Mouse (Mus musculus) myocyte (in vitro differentiated cells): ENCODE data around the gene Gm6370. TPM values are rescaled to one million over a fixed set of nuclear protein-coding genes. Genes with fewer than 3 reads are reported as not detected.
"Not testable (repeated sequence)": the region's sequence is repeated elsewhere in the genome, so short reads cannot be mapped to it uniquely, and the experiment has no call there.

Experiments
- H3K27me3 ChIP-seq: one replicate; pipeline ENCODE4 v1.6.1; 2011; ENCODE audit not compliant: control insufficient read depth, insufficient read depth, insufficient read length
- H3K36me3 ChIP-seq: one replicate; pipeline ENCODE4 v1.6.1; 2011; ENCODE audit not compliant: control insufficient read depth, insufficient read depth
- H3K4me2 ChIP-seq: one replicate; pipeline ENCODE4 v1.6.1; 2011; ENCODE audit warnings: low read depth, control low read depth
- H3K4me3 ChIP-seq: one replicate; pipeline ENCODE4 v1.5.1; 2011; ENCODE audit warnings: mild to moderate bottlenecking, control low read depth, moderate library complexity
- H3K79me2 ChIP-seq: one replicate; pipeline ENCODE4 v1.6.1; 2011; ENCODE audit not compliant: control insufficient read depth, insufficient read depth
- H3ac ChIP-seq: one replicate; pipeline ENCODE4 v1.6.1; 2011; ENCODE audit not compliant: control insufficient read depth, insufficient read length
- CEBPB ChIP-seq: IDR thresholded peaks from 2 replicates; pipeline ENCODE4 v1.6.1; 2011; ENCODE audit warnings: mild to moderate bottlenecking, moderate library complexity; ENCODE audit not compliant: poor library complexity, insufficient read depth, severe bottlenecking
- E2F4 ChIP-seq: IDR thresholded peaks from one replicate; pipeline ENCODE4 v1.6.1; 2011; ENCODE audit warnings: mild to moderate bottlenecking, control low read depth, moderate library complexity; ENCODE audit not compliant: insufficient read depth
- MAX ChIP-seq: IDR thresholded peaks from one replicate; pipeline ENCODE4 v1.6.1; 2011; ENCODE audit warnings: low read depth, mild to moderate bottlenecking, control low read depth
- MYOD1 ChIP-seq, 3 experiments: IDR thresholded peaks; one replicate each; pipeline ENCODE4 v1.6.1; 2011; ENCODE audit warnings: control low read depth in 2 of 3, low read depth in 2 of 3, mild to moderate bottlenecking in 2 of 3, moderate library complexity in 1 of 3; ENCODE audit not compliant: insufficient read length in 2 of 3, control insufficient read depth in 1 of 3
- MYOG ChIP-seq, 3 experiments: IDR thresholded peaks; one replicate each; pipeline ENCODE4 v1.6.1; 2011; ENCODE audit warnings: control low read depth in 2 of 3, low read depth in 2 of 3, mild to moderate bottlenecking in 2 of 3; ENCODE audit not compliant: insufficient read length in 2 of 3, control insufficient read depth in 1 of 3, insufficient read depth in 1 of 3
- POLR2A ChIP-seq: IDR thresholded peaks from one replicate; pipeline ENCODE4 v1.6.1; 2011; ENCODE audit warnings: low read depth, mild to moderate bottlenecking, control low read depth, moderate library complexity; ENCODE audit not compliant: insufficient read length
- POLR2AphosphoS2 ChIP-seq: IDR thresholded peaks from one replicate; pipeline ENCODE4 v1.6.1; 2011; ENCODE audit warnings: low read depth, control low read depth; ENCODE audit not compliant: insufficient read length
- REST ChIP-seq: IDR thresholded peaks from one replicate; pipeline ENCODE4 v1.6.1; 2011; ENCODE audit warnings: mild to moderate bottlenecking, control low read depth, moderate library complexity; ENCODE audit not compliant: insufficient read depth, insufficient read length
- SRF ChIP-seq: IDR thresholded peaks from one replicate; pipeline ENCODE4 v1.6.1; 2011; ENCODE audit warnings: low read depth; ENCODE audit not compliant: control insufficient read depth, insufficient read length
- TCF12 ChIP-seq: IDR thresholded peaks from one replicate; pipeline ENCODE4 v1.6.1; 2011; ENCODE audit warnings: mild to moderate bottlenecking, control low read depth; ENCODE audit not compliant: poor library complexity, insufficient read depth, severe bottlenecking
- TCF3 ChIP-seq: IDR thresholded peaks from one replicate; pipeline ENCODE4 v1.6.1; 2011; ENCODE audit warnings: low read depth, control low read depth; ENCODE audit not compliant: insufficient read length
- USF1 ChIP-seq: IDR thresholded peaks from one replicate; pipeline ENCODE4 v1.6.1; 2011; ENCODE audit warnings: low read depth, mild to moderate bottlenecking, control low read depth, moderate library complexity
- polyA plus RNA-seq: library from polyadenylated mRNA; unstranded; fragments of >200 nt; fragmentation: generic; extraction: Trizol; gene quantifications from one replicate; pipeline ENCODE4 v1.2.1, GENCODE M21; 2012; ENCODE audit warnings: missing spikeins

The Gm6370 gene
- polyA plus RNA-seq, result not detected

DNA sequence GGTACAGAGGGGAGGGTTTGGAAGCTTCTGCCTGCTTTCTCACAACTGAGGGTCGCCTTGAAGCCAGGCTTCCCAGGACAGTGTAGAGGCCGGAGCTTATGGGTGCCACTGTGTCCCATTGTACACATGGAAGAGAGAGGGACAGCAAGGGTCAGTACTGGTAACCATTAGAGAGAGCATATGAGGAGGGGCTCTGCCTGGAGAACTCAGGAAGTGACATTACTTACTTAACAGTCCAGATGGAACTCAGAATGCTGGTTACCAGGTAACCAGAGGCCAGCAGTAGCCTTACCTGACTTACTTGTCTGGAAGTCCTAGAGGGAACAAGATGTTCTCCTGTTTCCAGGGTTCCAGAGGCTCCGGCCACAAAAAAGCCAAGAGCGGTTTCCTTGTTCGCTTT is at the start of gene Gm6370:
Gm6370 (plus strand) TSS at position 301 of the 400 bp plus-strand sequence.
- not testable (repeated sequence) for H3K4me3 ChIP-seq, H3K27me3 ChIP-seq, H3ac ChIP-seq, H3K4me2 ChIP-seq, H3K79me2 ChIP-seq, H3K36me3 ChIP-seq

DNA sequence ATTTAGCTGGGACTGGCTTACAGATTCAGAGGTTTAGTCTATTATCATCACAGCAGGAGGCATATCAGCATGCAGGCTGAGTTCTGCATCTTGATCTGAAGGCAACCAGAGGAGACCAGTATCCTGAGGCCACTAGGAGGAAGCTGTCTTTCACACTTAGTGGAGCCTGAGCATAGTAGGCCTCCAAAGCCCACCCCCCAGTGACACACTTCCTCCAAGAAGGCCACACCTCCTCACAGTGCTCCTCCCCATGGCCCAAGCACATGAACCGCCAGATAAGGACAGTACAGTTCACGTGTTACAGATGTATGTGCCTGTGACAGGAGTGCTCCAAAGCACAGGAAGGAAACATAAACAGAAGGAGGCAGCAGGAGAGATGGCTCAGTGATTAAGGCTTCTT is 48.4 kb upstream of the Gm6370 start:
- H3K4me2 ChIP-seq, result no peak overlapping the region
- no peak overlapping the region for H3K4me3 ChIP-seq
- TF ChIP-seq MYOD1 (IDR thresholded peaks at IDR 0.05; ENCODE audit: control insufficient read depth in 1 of 3, insufficient read length in 2 of 3, low read depth in 2 of 3) (no peak), SRF (no peak), POLR2A (no peak), USF1 (no peak), MYOG (IDR thresholded peaks at IDR 0.05; ENCODE audit: control insufficient read depth in 1 of 3, insufficient read depth in 1 of 3, insufficient read length in 2 of 3, low read depth in 2 of 3) (no peak), TCF3 (no peak), CEBPB (no peak), TCF12 (no peak), MAX (no peak), REST (no peak), POLR2AphosphoS2 (no peak), E2F4 (no peak)
- no peaks in the 10 kb centered on the region for H3K36me3 ChIP-seq
- H3ac ChIP-seq, result no peak overlapping the region
- H3K79me2 ChIP-seq, result no peaks in the 10 kb centered on the region
- H3K27me3 ChIP-seq, result no peaks in the 10 kb centered on the region

DNA sequence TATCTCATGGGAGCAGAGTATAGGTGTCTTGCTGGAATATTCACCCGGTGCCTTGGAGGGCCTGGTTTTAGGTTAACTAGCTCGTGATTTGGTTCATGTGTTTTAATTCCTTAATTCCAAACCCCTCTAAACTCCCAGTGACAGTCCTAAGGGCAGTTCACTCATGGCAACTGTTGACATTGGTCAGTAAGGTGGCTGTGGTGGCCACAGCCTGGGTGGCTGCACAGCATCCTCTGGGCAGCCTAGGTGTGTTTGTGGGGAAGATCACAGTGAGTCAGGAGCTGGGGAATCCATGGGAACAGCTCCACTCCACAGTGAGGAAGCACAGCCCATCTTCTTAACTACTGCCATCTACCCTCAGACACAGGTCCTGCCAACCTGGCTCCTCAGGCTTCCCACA is 44.5 kb upstream of the Gm6370 start:
- no peak for TF ChIP-seq TCF3
- TF ChIP-seq REST, result no peak
- TF ChIP-seq CEBPB, result no peak
- no peak for TF ChIP-seq POLR2A
- TF ChIP-seq POLR2AphosphoS2, result no peak
- TF ChIP-seq MYOD1 (IDR thresholded peaks at IDR 0.05; ENCODE audit: control insufficient read depth in 1 of 3, insufficient read length in 2 of 3, low read depth in 2 of 3), result no peak
- TF ChIP-seq MYOG (IDR thresholded peaks at IDR 0.05; ENCODE audit: control insufficient read depth in 1 of 3, insufficient read depth in 1 of 3, insufficient read length in 2 of 3, low read depth in 2 of 3), result no peak
- TF ChIP-seq MAX, result no peak
- no peak for TF ChIP-seq SRF
- no peak for TF ChIP-seq USF1
- TF ChIP-seq E2F4, result no peak
- TF ChIP-seq TCF12, result no peak
- Histone ChIP-seq H3ac (no peak overlapping the region), H3K4me3 (no peak overlapping the region), H3K27me3 (no peaks in the 10 kb centered on the region), H3K36me3 (no peaks in the 10 kb centered on the region), H3K79me2 (no peaks in the 10 kb centered on the region), H3K4me2 (no peak overlapping the region)

DNA sequence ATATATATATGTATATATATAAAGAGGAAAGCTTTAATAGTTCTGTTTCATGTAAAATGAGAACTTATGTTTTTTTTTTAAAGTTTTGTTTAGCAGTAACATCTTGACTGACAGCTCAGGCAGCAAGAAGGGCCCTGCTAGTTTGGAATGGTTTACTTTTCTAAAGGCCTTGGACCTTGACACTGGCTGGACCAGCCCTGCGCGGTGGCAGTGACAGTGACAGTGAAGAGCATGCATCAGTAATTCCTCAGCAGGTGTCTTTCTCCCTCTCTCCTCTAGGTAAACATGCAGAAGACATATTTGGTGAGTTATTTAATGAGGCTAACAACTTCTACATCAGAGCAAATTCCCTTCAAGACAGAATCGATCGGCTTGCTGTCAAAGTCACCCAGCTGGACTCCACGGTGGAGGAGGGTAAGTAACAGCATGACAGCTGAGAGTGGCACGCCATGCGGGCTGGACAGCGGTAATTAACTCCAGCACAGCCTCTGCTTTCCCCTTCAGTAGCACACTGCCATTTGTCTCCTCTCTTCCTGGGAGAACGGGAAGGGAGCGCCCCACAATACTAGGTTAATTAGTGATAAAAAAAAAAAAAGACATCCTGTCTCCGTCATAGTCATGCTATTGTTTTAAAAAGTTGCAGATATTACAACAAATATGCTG is 39.4 kb upstream of the Gm6370 start:
- Histone ChIP-seq H3K36me3 (no peaks in the 10 kb centered on the region), H3K4me2 (no peak overlapping the region)
- TF ChIP-seq E2F4 (no peak), POLR2AphosphoS2 (no peak), MYOG (IDR thresholded peaks at IDR 0.05; ENCODE audit: control insufficient read depth in 1 of 3, insufficient read depth in 1 of 3, insufficient read length in 2 of 3, low read depth in 2 of 3) (no peak), REST (no peak), MYOD1 (IDR thresholded peaks at IDR 0.05; ENCODE audit: control insufficient read depth in 1 of 3, insufficient read length in 2 of 3, low read depth in 2 of 3) (no peak), USF1 (no peak), TCF3 (no peak), MAX (no peak), TCF12 (no peak), CEBPB (no peak), SRF (no peak), POLR2A (no peak)

DNA sequence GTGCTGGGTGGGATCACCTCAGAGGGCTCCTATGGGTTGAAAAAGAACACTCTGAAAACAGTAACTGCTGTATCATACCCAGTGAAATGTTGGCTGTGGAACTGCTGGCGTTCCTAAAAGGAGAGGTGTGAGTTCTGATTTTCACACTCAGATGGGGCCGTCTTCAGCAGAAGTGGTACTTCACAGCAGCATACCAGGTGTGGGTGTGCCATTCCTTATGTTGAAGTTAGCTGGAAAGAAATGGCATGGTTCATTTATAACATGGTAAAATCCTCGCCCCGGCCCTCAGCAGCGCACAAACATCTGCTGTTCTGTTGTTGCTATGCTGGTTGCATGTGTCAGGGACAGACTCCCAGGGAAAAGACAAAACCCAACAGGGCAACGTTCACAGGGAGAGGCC is 37.6 kb upstream of the Gm6370 start:
- TF ChIP-seq CEBPB (no peak), MYOG (IDR thresholded peaks at IDR 0.05; ENCODE audit: control insufficient read depth in 1 of 3, insufficient read depth in 1 of 3, insufficient read length in 2 of 3, low read depth in 2 of 3) (no peak)
- Histone ChIP-seq H3K4me3 (no peak overlapping the region), H3K36me3 (no peaks in the 10 kb centered on the region), H3K79me2 (no peaks in the 10 kb centered on the region), H3ac (no peak overlapping the region), H3K27me3 (no peaks in the 10 kb centered on the region), H3K4me2 (no peak overlapping the region)

More for the DNA sequence above, 39.4 kb upstream of the Gm6370 start:
- H3K4me3 ChIP-seq, result no peak overlapping the region
- H3K27me3 ChIP-seq, result no peaks in the 10 kb centered on the region
- H3K79me2 ChIP-seq, result no peaks in the 10 kb centered on the region
- H3ac ChIP-seq, result no peak overlapping the region
